ENCODE assay signal across 14 mouse cellular contexts in the genomic region with DNA sequence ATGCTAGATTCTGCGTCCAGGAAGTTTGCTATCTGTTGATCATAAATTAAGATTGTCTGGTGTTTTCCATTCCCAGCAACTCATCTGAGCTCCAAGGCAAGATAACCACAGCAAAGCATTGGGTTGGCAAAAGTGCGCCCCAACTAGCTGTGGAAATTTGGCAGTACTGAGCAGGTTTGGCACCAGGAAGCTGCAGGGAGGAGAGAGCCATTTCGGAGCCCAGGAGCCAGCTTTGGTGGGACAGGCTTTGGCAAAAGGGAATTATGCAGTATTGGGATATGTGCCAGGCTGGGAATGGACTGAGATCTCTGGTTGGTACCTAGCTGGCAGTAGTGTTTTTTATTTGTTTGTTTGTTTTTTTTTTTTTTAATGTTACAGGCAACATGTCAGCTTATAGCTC.
"Had no signal": no experiment of that assay in that cellular context is flagged by ENCODE, and none has a peak within 500 bp of the region (broad histone marks: within the 10 kb centered on the region; RNA-seq: fewer than 3 reads in every experiment).

No protein-coding gene starts in this region.

- H3K27ac ChIP-seq: kidney, embryonic 15.5 days; limb, embryonic 13.5 days; liver, embryonic 14.5 days; midbrain, embryonic 13.5 days; neural tube, embryonic 15.5 days had no signal

- H3K4me1 ChIP-seq: kidney, embryonic 15.5 days; limb, embryonic 13.5 days; midbrain, embryonic 13.5 days; neural tube, embryonic 15.5 days had no signal

- H3K36me3 ChIP-seq: kidney, embryonic 15.5 days; limb, embryonic 13.5 days; midbrain, embryonic 13.5 days; neural tube, embryonic 15.5 days had no signal

- H3K9ac ChIP-seq: kidney, embryonic 15.5 days; limb, embryonic 13.5 days; liver, embryonic 14.5 days; midbrain, embryonic 13.5 days; neural tube, embryonic 15.5 days had no signal

- H3K4me3 ChIP-seq: kidney, embryonic 15.5 days; limb, embryonic 13.5 days; midbrain, embryonic 13.5 days; myocyte; neural tube, embryonic 15.5 days had no signal

- DNase-seq: kidney, adult 2 months; kidney, postnatal 14 days; lung, adult 18-20 months; right cerebral cortex, adult 18-20 months; right cerebral cortex, postnatal 4 days; spleen, adult 18-20 months; thymus, adult 18-20 months; thymus, postnatal 25 days had no signal

- H3K9me3 ChIP-seq: kidney, embryonic 15.5 days; limb, embryonic 13.5 days; midbrain, embryonic 13.5 days; neural tube, embryonic 15.5 days had no signal

- H3K27me3 ChIP-seq: kidney, embryonic 15.5 days; limb, embryonic 13.5 days; midbrain, embryonic 13.5 days; neural tube, embryonic 15.5 days had no signal

- ATAC-seq: midbrain, embryonic 13.5 days had no signal

- H3K4me2 ChIP-seq: kidney, embryonic 15.5 days; limb, embryonic 13.5 days; midbrain, embryonic 13.5 days; neural tube, embryonic 15.5 days had no signal
